Mouse (Mus musculus): Measurements from ENCODE around the gene Tctn3.
"Not testable (repeated sequence)": the region's sequence is repeated elsewhere in the genome, so short reads cannot be mapped to it uniquely, and the experiment has no call there.

The Tctn3 gene

GRCm38 (mm10) chr19:40561521-40561920, 50.5 kb downstream of the Tctn3 start:
- not testable (repeated sequence) for DNase-seq (ENCODE audit: extremely low read depth, low read depth, low spot score)

GRCm38 (mm10) chr19:40556029-40556428, 56.0 kb downstream of the Tctn3 start:
- no peak for DNase-seq (ENCODE audit: extremely low read depth, low read depth, low spot score)

- peak; percentile 67 for DNase-seq (ENCODE audit: extremely low read depth, low read depth, low spot score)
Observed at GRCm38 (mm10) chr19:40555136-40555535, 56.9 kb downstream of the Tctn3 start.

GRCm38 (mm10) chr19:40554343-40554742, 57.7 kb downstream of the Tctn3 start:
- no peak for DNase-seq (ENCODE audit: extremely low read depth, low read depth, low spot score)

GRCm38 (mm10) chr19:40553849-40554248, 58.2 kb downstream of the Tctn3 start:
- no peak for DNase-seq (ENCODE audit: extremely low read depth, low read depth, low spot score)

- DNase-seq (ENCODE audit: extremely low read depth, low read depth, low spot score), result no peak
Observed at GRCm38 (mm10) chr19:40553014-40553789, 58.8 kb downstream of the Tctn3 start.

GRCm38 (mm10) chr19:40549516-40550135, 62.4 kb downstream of the Tctn3 start:
- DNase-seq (ENCODE audit: extremely low read depth, low read depth, low spot score), result no peak

GRCm38 (mm10) chr19:40548796-40549515, 63.1 kb downstream of the Tctn3 start:
- DNase-seq (ENCODE audit: extremely low read depth, low read depth, low spot score), result no peak

- no peak for DNase-seq (ENCODE audit: extremely low read depth, low read depth, low spot score)
Observed at GRCm38 (mm10) chr19:40548386-40548785, 63.6 kb downstream of the Tctn3 start.
